Mouse (Mus musculus) left cerebral cortex, adult 11 months (tissue): ENCODE data around the gene Gm20831.
"Not testable (repeated sequence)": the region's sequence is repeated elsewhere in the genome, so short reads cannot be mapped to it uniquely, and the experiment has no call there.

Experiments
- DNase-seq: peaks from one replicate; pipeline ENCODE4 v3.0.0; 2022; ENCODE audit warnings: low spot score

The Gm20831 gene

GRCm38 (mm10) chrY:17874441-17874840 lies at the start of gene Gm20831, which contains the start of gene Gm20772:
TSS of gene Gm20831 (plus strand) at chrY:17874741.
TSS of gene Gm20772 (plus strand) at chrY:17874741.
- DNase-seq, result not testable (repeated sequence)

DNA sequence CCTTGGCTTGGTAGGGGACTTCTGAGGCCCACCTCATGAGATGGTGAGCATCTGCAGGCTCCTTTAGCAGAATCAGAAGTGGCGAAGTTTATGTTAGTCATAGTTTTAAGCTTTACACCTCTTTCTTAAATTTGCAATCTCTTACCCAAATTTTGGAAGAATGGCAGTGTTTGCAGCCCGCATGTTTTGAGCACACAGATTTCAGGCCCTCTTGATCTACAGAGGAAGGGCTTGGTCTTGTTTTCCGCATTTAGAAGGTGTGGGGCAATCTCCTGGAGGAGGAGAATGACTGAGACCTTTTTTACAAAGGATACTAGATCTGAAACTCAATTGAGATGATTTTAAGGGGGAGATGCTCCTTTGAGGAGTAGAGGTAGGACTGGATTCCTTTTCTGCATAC lies 28.4 kb upstream of the Gm20831 start, which contains the start of gene Gm21904:
TSS of gene Gm21904 (minus strand) at position 101 of the 400 bp plus-strand sequence.
- DNase-seq, result not testable (repeated sequence)

DNA sequence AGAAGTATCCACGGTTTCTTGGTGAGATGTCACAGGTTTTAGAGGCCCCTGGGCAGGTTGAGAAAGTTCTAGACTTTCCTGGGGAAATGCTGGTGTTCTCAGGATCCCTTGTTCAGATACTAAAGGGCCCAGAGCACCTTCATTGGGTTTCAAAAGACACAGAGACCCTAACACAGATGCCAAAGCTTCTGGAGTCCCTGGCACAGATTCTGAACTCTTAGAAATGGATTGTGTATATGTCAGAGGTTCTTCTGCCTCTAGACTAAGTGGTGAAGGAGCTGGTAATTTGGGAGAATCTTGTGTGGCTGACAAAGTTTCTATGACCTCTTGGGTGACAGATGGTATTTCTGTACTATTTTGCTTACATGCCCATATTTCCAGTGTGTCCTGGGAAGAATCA lies 62.7 kb downstream of the Gm20831 start, which contains the start of gene Srsy:
TSS of gene Srsy (minus strand) at position 101 of the 400 bp plus-strand sequence.
- not testable (repeated sequence) for DNase-seq
